Mouse (Mus musculus): ENCODE data around the gene Cd4. TPM values are rescaled to one million over a fixed set of nuclear protein-coding genes. Genes with fewer than 3 reads are reported as not detected.
"Not testable (repeated sequence)": the region's sequence is repeated elsewhere in the genome, so short reads cannot be mapped to it uniquely, and the experiment has no call there.

Gene Cd4
- polyA plus RNA-seq, 1 experiment, result 4.3 TPM

DNA sequence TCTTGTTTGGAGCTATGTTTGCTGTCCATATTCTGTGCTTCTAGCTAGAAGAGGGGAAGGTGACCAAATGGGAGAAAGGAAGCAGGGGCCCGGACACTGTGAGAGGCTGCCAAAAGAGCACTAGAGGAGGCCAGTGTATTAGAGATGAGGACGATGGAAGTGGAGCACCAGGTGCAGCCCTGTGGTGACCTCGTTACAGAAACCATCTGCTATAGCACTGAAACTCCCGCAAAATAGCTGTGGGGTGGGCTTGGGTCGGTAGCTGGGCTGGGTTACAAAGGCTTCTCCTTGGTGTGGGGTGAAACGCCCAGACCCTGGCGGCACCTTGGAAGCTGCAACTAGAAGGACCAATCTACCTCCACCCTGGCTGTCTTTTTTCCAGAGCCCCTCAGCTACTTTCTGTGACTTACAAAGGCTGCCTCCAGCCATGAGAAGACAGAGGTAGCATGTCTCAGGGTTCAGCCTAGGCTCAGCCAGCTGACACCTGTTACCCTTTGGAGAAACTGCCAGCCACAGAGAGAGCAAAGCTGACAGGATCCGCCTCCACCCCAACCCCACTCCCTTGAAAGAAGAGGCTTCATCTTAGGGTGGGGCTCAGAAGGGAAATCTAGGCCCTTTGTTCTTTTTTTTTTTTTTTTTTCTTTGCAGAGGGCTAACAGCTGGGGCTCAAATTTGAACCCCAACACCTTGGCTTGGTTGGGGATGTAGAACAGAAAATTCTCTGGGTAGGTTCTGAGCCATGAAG, 12.2 kb upstream of the Cd4 start:
- no peak overlapping the region for H3K4me3 ChIP-seq (ENCODE audit: insufficient read depth, low read depth, low read length)

DNA sequence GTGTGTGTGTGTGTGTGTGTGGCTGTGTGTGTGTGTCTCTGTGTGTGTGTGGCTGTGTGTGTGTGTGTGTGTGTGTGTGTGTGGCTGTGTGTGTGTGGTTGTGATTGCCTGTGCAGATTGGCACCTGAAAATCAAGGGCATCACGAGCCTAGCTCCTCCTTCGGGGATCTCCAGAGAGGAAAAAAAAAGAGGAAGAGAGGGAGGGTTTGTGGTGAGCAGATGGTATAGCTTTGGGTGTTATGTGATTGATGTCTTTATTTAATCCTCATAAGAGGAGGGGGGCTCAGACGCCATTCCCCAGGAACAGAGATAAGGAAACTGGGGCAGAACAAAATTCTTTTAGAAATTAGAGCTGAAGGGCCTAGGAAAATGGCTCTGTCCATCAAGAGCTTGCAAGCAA, 10.3 kb upstream of the Cd4 start:
- TF ChIP-seq POLR2A (IDR thresholded peaks at IDR 0.05; ENCODE audit: low read depth, low read length) (no peak), CTCF (conservative IDR thresholded peaks at IDR 0.05; ENCODE audit: insufficient read depth, insufficient read length, low read depth, low read length) (no peak)

More for the DNA sequence above, 12.2 kb upstream of the Cd4 start:
- WGBS, result 70% methylated on average over 8 of the region's 8 CpGs
- H3K27ac ChIP-seq (ENCODE audit: insufficient read depth, low read depth, low read length), result no peak overlapping the region
- H3K27me3 ChIP-seq (replicated peaks; ENCODE audit: control insufficient read depth, insufficient read depth, low read length), result no peaks in the 10 kb centered on the region
- TF ChIP-seq CTCF (conservative IDR thresholded peaks at IDR 0.05; ENCODE audit: insufficient read depth, insufficient read length, low read depth, low read length) (no peak), POLR2A (IDR thresholded peaks at IDR 0.05; ENCODE audit: low read depth, low read length) (no peak)
- peaks cover 7% of the 10 kb centered on the region; the same call in 1 of the 2 replicates for H3K4me1 ChIP-seq (ENCODE audit: control insufficient read depth, insufficient read depth, low read length)
- no peaks in the 10 kb centered on the region for H3K36me3 ChIP-seq (ENCODE audit: control insufficient read depth, insufficient read depth, low read length)
- no peak for DNase-seq

GRCm38 (mm10) chr6:124894113-124894512, 6.1 kb upstream of the Cd4 start:
- H3K27ac ChIP-seq (ENCODE audit: insufficient read depth, low read depth, low read length); H3K27me3 ChIP-seq (replicated peaks; ENCODE audit: control insufficient read depth, insufficient read depth, low read length); H3K4me1 ChIP-seq (ENCODE audit: control insufficient read depth, insufficient read depth, low read length); H3K36me3 ChIP-seq (ENCODE audit: control insufficient read depth, insufficient read depth, low read length); H3K4me3 ChIP-seq (ENCODE audit: insufficient read depth, low read depth, low read length); DNase-seq: not testable (repeated sequence)
- WGBS, result 74% methylated on average over 2 of the region's 2 CpGs

More for the DNA sequence above, 10.3 kb upstream of the Cd4 start:
- H3K27me3 ChIP-seq (replicated peaks; ENCODE audit: control insufficient read depth, insufficient read depth, low read length), result no peaks in the 10 kb centered on the region
- 66% methylated on average over 3 of the region's 3 CpGs for WGBS
- H3K4me3 ChIP-seq (ENCODE audit: insufficient read depth, low read depth, low read length), result no peak overlapping the region
- no peaks in the 10 kb centered on the region for H3K4me1 ChIP-seq (ENCODE audit: control insufficient read depth, insufficient read depth, low read length)
- H3K36me3 ChIP-seq (ENCODE audit: control insufficient read depth, insufficient read depth, low read length), result no peaks in the 10 kb centered on the region
- DNase-seq, result no peak
- H3K27ac ChIP-seq (ENCODE audit: insufficient read depth, low read depth, low read length), result no peak overlapping the region

GRCm38 (mm10) chr6:124890997-124891396, 3.0 kb upstream of the Cd4 start:
- H3K4me3 ChIP-seq (ENCODE audit: insufficient read depth, low read depth, low read length), result no peak overlapping the region
- H3K27me3 ChIP-seq (replicated peaks; ENCODE audit: control insufficient read depth, insufficient read depth, low read length), result no peaks in the 10 kb centered on the region
- no peaks in the 10 kb centered on the region for H3K36me3 ChIP-seq (ENCODE audit: control insufficient read depth, insufficient read depth, low read length)
- H3K27ac ChIP-seq (ENCODE audit: insufficient read depth, low read depth, low read length), result no peak overlapping the region
- TF ChIP-seq CTCF (conservative IDR thresholded peaks at IDR 0.05; ENCODE audit: insufficient read depth, insufficient read length, low read depth, low read length) (no peak), POLR2A (IDR thresholded peaks at IDR 0.05; ENCODE audit: low read depth, low read length) (no peak)
- DNase-seq, result no peak
- H3K4me1 ChIP-seq (ENCODE audit: control insufficient read depth, insufficient read depth, low read length), result no peaks in the 10 kb centered on the region
- 59% methylated on average over 6 of the region's 6 CpGs for WGBS

GRCm38 (mm10) chr6:124888555-124889125, 619 bp upstream of the Cd4 start:
- DNase-seq, result no peak
- Histone ChIP-seq H3K27me3 (replicated peaks; ENCODE audit: control insufficient read depth, insufficient read depth, low read length) (no peaks in the 10 kb centered on the region), H3K36me3 (ENCODE audit: control insufficient read depth, insufficient read depth, low read length) (no peaks in the 10 kb centered on the region), H3K4me3 (ENCODE audit: insufficient read depth, low read depth, low read length) (no peak overlapping the region), H3K27ac (ENCODE audit: insufficient read depth, low read depth, low read length) (no peak overlapping the region), H3K4me1 (ENCODE audit: control insufficient read depth, insufficient read depth, low read length) (no peaks in the 10 kb centered on the region)
- no peak for TF ChIP-seq CTCF (conservative IDR thresholded peaks at IDR 0.05; ENCODE audit: insufficient read depth, insufficient read length, low read depth, low read length)
- TF ChIP-seq POLR2A (IDR thresholded peaks at IDR 0.05; ENCODE audit: low read depth, low read length), result no peak
- 89% methylated on average over 6 of the region's 6 CpGs for WGBS

GRCm38 (mm10) chr6:124885956-124886381, 2.1 kb downstream of the Cd4 start:
- WGBS, result 90% methylated on average over 8 of the region's 8 CpGs
- no peak for DNase-seq
- Histone ChIP-seq H3K4me3 (ENCODE audit: insufficient read depth, low read depth, low read length) (no peak overlapping the region), H3K27ac (ENCODE audit: insufficient read depth, low read depth, low read length) (no peak overlapping the region), H3K36me3 (ENCODE audit: control insufficient read depth, insufficient read depth, low read length) (no peaks in the 10 kb centered on the region), H3K4me1 (ENCODE audit: control insufficient read depth, insufficient read depth, low read length) (no peaks in the 10 kb centered on the region), H3K27me3 (replicated peaks; ENCODE audit: control insufficient read depth, insufficient read depth, low read length) (no peaks in the 10 kb centered on the region)
- TF ChIP-seq CTCF (conservative IDR thresholded peaks at IDR 0.05; ENCODE audit: insufficient read depth, insufficient read length, low read depth, low read length), result no peak
- no peak for TF ChIP-seq POLR2A (IDR thresholded peaks at IDR 0.05; ENCODE audit: low read depth, low read length)

- TF ChIP-seq CTCF (conservative IDR thresholded peaks at IDR 0.05; ENCODE audit: insufficient read depth, insufficient read length, low read depth, low read length), result no peak
- TF ChIP-seq POLR2A (IDR thresholded peaks at IDR 0.05; ENCODE audit: low read depth, low read length), result no peak
- H3K27ac ChIP-seq (ENCODE audit: insufficient read depth, low read depth, low read length), result no peak overlapping the region
- no peak for DNase-seq
- H3K4me3 ChIP-seq (ENCODE audit: insufficient read depth, low read depth, low read length), result no peak overlapping the region
- H3K36me3 ChIP-seq (ENCODE audit: control insufficient read depth, insufficient read depth, low read length), result no peaks in the 10 kb centered on the region
- WGBS, result 73% methylated on average over 10 of the region's 10 CpGs
- no peaks in the 10 kb centered on the region for H3K27me3 ChIP-seq (replicated peaks; ENCODE audit: control insufficient read depth, insufficient read depth, low read length)
- no peaks in the 10 kb centered on the region for H3K4me1 ChIP-seq (ENCODE audit: control insufficient read depth, insufficient read depth, low read length)
Observed at GRCm38 (mm10) chr6:124884714-124885500, 3.1 kb downstream of the Cd4 start.
